Mouse (Mus musculus) cerebellum, adult 2 months (tissue): ENCODE results near the gene Wnt1.

Experiments
- CTCF ChIP-seq: fragments of 200-500 bp; IDR thresholded peaks from 2 replicates; pipeline ENCODE4 v1.5.1; 2011; ENCODE audit warnings: low read depth, mild to moderate bottlenecking, control low read depth, low read length, moderate library complexity, borderline replicate concordance; ENCODE audit not compliant: insufficient read depth
- POLR2A ChIP-seq: fragments of 200-500 bp; IDR thresholded peaks from 2 replicates; pipeline ENCODE4 v1.6.1; 2011; ENCODE audit warnings: low read length, control low read depth, borderline replicate concordance; ENCODE audit not compliant: insufficient read depth

DNA sequence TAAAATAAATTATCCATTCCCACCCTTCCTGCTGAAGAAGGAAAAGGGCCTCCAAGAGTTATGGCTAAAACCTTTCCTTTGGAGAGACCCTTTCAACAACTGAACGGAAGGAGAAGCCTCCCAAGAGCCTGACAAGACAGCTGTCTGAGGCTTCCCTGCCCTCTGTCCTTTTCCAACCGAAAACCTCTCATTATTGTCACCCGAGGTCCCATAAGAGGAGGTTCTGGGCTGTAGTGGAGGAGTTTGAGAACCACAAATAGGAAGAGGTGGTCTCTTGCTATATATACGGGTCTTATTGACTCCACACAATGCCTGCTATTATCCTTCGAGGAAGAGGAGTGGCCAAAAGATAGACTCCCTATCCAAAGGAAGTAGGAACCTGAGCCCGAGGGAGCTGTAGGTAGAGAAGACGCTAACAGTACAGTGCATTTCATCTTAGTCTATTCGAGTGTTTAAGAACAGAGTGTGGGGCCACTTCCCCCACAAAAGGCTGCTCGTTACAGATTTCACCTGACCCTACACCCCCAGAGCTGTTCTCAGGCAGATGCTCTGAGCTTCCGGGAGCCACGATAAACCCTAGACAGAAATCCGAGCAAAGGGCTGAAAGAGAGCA, 17.7 kb upstream of the Wnt1 start:
- TF ChIP-seq POLR2A (no peak), CTCF (no peak)
